Mouse (Mus musculus) olfactory bulb, adult 2 months (tissue): ENCODE data around the gene Gpr1.

Experiments
- CTCF ChIP-seq: fragments of 200-500 bp; IDR thresholded peaks from 2 replicates; pipeline ENCODE4 v1.5.1; 2012; ENCODE audit warnings: low read depth, mild to moderate bottlenecking, low read length, moderate library complexity; ENCODE audit not compliant: insufficient read depth
- POLR2A ChIP-seq: fragments of 200-500 bp; IDR thresholded peaks from 2 replicates; pipeline ENCODE4 v1.6.1; 2012; ENCODE audit warnings: mild to moderate bottlenecking, low read depth, low read length, moderate library complexity; ENCODE audit not compliant: insufficient read depth

GRCm38 (mm10) chr1:63248360-63248851 lies 34.1 kb upstream of the Gpr1 start:
- TF ChIP-seq CTCF (no peak), POLR2A (no peak)
